Mouse (Mus musculus) mouse embryonic stem cell (cell line): ENCODE results near the gene Hectd4.
"Not testable (repeated sequence)": the region's sequence is repeated elsewhere in the genome, so short reads cannot be mapped to it uniquely, and the experiment has no call there.

Experiments used
- in situ Hi-C, 2 experiments: fragments of 300-500 bp; cut with MboI; formaldehyde crosslinking; loops; 1 replicate in 1 of 2; 3 replicates in 1 of 2; pipeline ENCODE4 v1.14.3; 2019 to 2020; ENCODE audit warnings: low sequenced_read_pairs in 2 of 2, low pct_unique_long_range_greater_than_20kb in 1 of 2, mixed read lengths in 1 of 2; ENCODE audit not compliant: unreplicated experiment in 1 of 2

Hectd4 gene

DNA sequence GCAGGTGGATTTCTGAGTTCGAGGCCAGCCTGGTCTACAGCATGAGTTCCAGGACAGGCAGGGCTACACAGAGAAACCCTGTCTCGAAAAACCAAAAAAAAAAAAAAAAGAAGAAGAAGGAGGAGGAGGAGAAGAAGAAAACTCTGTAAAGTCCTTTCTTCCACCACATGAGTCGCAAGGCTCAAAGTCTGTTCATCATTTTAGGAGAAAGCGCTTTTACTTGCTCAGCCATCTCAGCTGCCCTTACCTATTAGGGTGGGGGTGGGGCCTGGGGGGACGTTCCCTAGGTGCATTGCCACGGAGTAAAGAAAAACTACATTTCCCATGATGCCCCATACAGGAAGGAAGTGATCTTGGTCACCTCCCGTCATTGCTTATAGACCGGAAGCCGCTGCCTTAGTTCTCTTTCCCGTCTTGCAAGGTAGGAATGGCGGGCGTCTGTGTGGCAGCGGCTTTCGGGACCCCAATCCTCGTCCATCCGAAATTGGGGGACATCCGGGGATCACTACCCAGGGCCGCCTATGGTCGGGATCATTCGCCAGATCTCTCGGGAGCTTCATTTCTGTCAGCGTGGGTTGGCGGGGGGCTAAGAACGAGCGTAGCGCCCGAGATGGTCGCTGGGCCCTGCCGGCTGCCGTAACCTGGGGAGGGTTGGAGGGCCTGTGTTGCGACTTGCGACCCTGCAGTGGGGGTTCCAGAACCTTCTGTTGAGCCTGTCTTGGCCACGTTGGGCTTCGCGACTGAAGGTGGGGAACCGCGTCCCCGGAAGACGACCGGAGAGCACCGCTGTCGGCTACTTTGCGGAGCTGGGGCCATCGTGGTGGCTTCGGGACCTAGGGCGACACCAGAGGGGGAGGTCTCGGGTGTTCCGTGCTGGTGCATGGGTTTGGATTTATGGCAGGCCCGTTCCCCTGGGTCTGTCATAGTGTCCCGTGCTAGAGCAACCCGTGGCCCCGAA lies 15.6 kb upstream of the Hectd4 start, which contains the start of gene Rpl6:
Rpl6 (plus strand) TSS at position 350 of the 958 bp plus-strand sequence.
- in situ Hi-C loops, result no loop called here

DNA sequence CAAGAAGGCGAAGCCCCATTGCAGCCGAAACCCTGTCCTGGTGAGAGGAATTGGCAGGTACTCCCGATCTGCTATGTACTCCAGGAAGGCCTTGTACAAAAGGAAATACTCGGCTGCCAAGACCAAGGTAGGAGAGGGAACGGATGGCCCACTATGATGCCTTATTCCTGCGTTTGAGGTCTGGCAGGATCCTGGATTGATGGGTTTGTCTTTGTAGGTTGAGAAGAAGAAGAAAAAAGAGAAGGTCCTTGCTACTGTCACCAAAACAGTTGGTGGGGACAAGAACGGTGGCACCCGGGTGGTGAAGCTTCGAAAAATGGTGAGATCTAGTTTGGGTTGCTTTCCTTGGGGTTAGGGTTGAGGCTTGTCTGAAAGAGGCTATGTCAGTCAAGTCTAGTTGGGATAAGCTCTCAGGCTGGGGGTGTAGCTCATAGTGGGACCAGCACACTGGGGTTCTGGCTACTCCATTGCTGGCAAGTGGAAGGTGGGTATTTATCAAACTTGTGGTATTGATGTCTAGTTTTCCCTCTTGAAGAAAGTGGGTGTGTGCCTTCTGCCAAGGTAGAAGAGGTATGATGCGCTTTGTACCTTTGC lies 14.4 kb upstream of the Hectd4 start:
- in situ Hi-C loops, result not testable (repeated sequence)

DNA sequence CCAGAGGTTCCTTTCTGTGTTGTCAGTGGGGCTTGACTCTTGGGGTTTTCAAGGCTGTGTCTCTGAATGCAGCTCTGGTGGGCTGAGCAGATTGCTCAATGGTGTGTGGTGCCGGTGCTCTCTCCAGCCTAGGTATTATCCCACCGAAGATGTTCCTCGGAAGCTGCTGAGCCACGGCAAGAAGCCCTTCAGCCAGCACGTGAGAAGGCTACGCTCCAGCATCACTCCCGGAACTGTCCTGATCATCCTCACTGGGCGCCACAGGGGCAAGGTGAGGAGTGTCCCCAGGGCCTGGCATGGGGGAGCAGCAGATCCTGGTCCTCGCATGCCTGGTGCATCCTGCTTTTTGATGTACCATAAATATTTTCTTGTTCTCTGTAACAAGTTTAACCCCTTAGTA lies 13.5 kb upstream of the Hectd4 start:
- in situ Hi-C loops, result no loop called here

DNA sequence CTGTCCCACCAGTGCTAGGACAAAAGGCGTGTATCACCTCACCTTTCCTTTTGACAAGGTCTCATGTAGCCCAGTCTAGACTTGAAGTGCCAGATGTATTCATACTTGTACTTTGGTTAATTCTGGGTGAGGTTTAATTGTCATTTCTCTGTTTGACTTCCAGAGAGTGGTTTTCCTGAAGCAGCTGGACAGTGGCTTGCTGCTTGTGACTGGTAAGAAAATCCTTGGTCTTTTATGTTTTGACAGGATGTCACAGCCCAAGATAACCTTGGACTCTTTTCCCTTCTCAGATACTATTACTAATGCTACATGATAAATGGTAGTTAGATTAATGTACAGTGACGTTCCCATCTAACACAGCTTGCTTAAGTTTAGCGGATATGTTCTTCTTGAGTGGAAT lies 13.0 kb upstream of the Hectd4 start:
- in situ Hi-C loops, result no loop called here

DNA sequence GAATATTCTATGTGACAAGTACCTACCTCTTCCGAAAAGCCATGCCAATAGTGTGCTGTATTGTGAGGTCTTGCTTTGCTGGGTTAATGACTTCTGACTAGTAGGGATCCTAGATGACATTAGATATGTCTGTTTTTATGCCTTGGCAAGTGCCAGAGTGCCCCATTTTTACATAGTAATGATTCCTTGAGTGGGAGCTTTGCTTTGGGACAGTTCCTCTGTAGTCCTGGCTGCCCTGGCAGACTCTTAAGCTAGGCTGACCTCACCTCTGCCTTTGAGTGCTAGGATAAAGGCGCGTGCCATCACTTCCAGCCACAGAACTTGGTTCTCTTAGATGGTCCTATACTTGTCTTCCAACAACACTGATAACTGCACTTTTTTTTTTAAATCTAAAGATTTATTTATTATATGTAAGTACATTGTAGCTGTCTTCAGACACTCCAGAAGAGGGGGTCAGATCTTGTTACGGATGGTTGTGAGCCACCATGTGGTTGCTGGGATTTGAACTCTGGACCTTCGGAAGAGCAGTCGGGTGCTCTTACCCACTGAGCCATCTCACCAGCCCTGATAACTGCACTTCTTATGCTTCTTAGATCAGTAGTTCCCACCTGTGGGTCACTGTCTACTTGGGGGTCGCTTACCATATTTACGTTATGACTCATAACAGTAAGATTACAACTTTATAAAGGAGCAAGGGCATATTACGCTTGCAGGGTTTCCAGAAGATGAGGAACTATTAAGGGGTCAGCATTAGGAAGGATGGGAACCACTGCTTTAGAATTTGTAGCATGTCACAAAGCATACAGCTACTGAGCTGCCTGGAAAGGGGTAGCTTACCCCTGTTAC lies 10.0 kb upstream of the Hectd4 start:
- in situ Hi-C loops, result loop anchor here in 1 of 2 experiments (10.0 kb wide), 1 partner anchor 165 kb away; no protein-coding TSS in a partner anchor

DNA sequence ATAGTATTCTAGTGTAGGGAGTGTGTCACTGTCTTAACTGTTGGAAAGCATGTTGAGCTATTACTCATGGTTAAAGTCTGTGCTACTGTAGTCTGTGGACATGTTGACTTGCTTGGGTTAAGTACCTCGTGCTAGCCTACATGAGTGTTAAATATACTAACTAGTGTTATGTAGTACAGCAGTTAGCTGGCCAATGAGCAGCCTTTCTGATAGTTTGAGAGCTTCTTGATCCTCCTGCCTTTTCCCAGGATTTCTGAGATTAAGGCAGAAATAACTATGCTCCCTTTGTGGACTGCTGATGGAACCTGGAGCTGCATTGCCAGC lies 9.5 kb upstream of the Hectd4 start:
- in situ Hi-C loops, result loop anchor here in 1 of 2 experiments (10.0 kb wide), 1 partner anchor 164 kb away; no protein-coding TSS in a partner anchor

DNA sequence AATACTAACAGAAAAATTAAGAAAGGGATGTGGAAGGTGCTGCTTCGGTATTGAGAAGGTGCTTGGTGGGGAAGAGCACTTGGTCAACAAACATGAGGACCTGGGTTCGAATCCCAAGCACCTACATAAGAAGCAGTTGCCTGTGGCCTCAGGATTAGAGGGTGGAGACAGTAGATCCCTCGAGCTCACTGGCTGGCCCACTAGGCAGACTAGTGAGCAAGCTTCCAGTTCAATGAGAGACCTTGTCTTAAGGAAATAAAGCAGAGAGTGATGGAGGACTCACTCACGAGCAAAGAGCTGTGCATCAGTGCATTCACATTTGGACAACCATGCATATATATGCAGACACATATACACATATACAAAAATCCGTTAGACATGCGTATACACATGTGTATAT lies 7.9 kb upstream of the Hectd4 start:
- in situ Hi-C loops, result loop anchor here in 1 of 2 experiments (10.0 kb wide), 1 partner anchor 163 kb away; no protein-coding TSS in a partner anchor

DNA sequence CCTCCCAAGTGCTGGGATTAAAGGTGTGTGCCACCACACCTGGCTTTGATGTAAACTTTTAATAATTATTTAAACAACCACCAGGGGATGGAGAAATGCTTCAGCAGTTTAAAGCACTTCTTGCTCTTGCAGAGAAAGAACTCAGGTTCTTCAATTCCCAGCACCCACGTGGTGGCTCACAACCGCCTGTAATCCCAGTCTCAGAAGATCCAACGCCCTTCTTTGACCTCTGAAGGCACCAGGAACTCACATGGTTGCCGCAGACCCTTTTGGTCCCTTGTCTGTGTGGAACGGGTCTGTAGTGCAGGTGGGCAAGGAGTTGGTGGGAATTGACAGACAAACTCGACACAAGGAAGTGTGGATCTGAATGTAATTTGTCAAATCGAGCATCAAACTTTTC lies 5.3 kb upstream of the Hectd4 start:
- in situ Hi-C loops, result loop anchor here (5.0 to 10.0 kb wide), 2 partner anchors 160 to 163 kb away; no protein-coding TSS in a partner anchor

DNA sequence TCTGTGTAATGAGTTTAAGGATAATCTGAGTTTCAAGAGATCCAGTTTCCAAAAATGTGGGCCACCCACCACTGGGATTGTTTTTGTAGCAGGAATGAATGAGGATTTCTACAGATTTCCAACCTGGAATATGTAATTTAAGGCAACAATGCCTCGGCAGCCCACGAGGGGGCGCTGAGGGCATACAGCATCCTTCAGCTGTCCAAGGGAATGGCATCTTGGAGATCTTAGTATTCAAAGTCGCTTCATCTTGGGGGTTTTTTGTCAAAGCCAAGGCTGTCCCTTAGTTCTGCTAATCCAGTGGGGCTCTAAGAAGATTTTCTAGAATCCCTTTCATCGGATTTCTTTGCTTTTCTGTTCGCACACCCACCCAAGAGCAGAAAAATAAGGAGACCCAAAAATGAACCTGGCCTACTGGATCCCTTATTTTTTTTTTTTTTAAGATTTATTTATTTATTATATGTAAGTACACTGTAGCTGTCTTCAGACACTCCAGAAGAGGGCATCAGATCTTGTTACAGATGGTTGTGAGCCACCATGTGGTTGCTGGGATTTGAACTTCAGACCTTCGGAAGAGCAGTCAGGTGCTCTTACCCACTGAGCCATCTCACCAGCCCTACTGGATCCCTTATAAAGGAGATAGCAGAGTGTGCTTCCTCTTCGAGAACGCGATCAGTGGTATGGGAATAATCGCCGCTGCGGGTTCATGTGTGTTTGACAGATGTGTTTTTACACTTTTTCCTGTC lies 4.5 kb upstream of the Hectd4 start:
- in situ Hi-C loops, result loop anchor here (5.0 to 10.0 kb wide), 2 partner anchors 159 to 162 kb away; no protein-coding TSS in a partner anchor

DNA sequence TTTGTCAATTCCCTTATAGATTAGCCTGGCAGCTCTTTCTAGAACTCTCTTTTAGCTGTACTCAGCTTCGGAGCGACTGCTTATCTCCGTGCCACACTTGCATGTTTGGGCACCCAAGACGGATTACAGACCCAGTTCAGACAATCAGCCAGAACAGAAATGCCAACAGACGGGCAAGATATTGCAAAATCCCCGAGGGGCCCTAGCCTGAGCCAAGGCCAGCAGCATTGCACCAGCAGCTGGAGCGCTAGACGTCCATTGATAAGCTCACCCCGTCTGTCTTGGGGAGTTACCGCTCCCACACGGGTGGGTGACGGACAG lies 3.9 kb upstream of the Hectd4 start:
- in situ Hi-C loops, result loop anchor here (5.0 to 10.0 kb wide), 2 partner anchors 159 to 161 kb away; no protein-coding TSS in a partner anchor

DNA sequence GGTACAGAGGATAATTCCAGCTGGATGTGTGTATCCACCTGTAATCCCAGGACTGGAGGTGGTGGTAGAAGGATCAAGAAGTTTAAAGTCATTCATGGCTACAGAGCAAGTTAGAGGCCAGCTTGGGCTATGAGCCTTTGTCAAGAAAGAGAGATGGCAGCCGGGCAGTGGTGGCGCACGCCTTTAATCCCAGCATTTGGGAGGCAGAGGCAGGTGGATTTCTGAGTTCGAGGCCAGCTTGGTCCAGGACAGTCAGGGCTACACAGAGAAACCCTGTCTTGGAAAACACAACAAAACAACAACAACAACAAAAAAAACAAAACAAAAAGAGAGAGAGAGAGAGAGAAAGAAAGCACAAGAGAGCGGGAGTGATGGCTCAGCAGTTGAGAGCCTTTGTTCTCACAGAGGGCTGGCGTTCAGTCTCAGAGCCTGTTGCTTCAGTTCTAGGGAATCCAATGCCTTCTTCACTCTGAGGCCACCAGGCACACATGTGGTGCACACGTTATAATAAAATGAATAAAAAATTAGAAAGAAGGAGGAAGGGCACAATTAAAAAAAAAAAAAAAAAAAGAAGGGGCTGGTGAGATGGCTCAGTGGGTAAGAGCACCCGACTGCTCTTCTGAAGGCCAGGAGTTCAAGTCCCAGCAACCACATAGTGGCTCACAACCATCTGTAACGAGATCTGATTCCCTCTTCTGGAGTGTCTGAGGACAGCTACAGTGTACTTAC lies 3.3 kb upstream of the Hectd4 start:
- in situ Hi-C loops, result loop anchor here (5.0 to 10.0 kb wide), 2 partner anchors 158 to 161 kb away; no protein-coding TSS in a partner anchor

DNA sequence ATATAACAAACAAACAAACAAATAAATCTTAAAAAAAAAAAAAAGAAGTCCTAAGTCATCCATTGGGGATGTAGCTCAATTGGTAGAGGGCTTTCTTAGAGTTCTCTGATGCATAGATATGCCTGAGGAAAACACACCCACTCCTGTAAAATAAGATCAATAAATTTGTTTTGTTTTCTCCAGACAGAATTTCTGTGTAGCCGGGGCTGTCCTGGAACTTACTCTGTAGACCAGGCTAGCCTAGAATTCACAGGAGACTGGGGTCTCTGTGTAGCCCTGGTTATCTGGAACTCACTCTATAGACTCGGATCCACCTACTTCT lies 2.7 kb upstream of the Hectd4 start:
- in situ Hi-C loops, result loop anchor here (5.0 to 10.0 kb wide), 2 partner anchors 158 to 160 kb away; no protein-coding TSS in a partner anchor

DNA sequence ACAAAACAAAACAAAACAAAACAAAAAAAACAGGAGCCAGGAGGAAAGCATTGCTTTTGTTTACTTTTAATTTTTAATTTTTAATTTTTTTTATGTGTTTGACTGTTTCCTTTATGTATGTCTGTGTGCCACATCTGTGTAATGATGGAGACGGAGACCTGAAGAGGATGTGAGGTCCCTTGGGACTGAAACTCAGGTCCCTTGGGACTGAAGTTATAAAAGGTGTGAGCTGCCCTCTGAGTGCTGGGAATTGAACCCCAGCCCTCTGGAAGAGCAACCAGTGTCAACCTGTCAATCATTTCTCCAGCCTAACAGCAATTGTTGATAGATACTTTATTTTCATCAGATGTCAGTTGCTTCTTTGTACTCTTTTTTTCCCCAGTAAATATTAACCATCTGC lies 829 bp upstream of the Hectd4 start:
- in situ Hi-C loops, result loop anchor here (5.0 to 10.0 kb wide), 2 partner anchors 156 to 158 kb away; no protein-coding TSS in a partner anchor

DNA sequence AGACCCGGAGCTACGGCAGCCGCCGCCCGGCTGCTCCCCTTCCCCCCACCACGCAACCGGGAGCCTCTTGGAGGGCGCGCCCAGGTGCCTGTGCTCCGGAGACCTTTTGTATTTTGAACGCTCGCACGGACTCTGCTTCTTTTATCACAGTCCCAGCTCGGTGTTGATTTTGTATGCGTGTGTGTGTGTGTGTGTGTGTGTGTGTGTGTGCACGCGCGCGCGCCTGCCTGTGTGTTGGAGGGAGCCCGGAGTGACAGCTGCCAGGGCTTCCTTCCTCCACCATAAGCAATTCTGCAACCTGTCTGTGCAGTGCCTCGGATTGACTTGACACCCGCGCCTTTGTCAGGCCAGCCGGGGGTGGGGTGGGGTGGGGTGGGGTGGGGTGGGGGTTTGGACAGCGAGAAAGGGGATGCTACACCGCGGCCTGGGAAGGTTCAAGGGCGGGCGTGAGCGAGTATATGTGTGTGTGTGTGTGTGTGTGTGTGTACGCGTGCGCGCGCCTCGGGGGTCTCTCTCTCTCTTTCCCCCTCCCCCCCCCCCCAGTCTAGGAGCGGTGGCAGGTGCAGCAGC lies 798 bp downstream of the Hectd4 start:
- in situ Hi-C loops, result no loop called here

DNA sequence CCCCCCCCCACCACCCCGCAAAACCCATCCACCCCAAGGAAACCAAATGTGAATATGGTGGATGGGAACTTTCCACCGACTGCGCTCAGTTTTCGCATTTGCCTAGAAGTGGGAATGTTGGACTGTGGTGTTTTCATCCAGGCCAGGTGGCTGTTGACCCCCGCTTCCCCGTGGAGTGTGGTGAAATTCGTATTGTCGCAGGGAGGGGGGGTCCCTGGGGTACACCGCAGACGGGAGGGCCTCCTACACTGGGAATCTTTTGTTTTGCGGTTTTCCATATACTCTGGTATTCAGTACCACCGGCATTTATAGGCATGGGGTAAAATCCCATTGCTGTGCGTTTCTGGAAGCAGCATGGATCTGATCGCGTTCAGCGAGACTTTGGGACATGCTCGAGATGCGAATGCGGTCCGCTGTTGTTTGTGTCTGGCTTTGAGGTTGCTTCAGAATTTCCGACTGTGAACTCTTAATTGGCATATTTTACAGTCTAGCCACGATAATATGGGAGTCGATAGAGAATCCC lies 1.4 kb downstream of the Hectd4 start:
- in situ Hi-C loops, result no loop called here

DNA sequence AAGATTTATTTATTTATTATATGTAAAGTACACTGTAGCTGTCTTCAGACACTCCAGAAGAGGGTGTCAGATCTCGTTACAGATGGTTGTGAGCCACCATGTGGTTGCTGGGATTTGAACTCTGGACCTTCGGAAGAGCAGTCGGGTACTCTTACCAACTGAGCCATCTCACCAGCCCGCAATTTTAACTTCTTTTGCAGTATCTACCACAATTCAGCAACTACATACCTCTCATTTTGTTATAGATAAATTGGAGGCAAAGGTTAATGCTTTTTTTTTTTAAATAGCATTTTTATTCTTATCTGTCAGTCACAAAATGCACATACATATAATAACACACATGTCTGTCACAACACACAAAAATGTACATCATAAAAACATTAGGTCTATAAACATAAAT lies 4.0 kb downstream of the Hectd4 start:
- in situ Hi-C loops, result not testable (repeated sequence)

DNA sequence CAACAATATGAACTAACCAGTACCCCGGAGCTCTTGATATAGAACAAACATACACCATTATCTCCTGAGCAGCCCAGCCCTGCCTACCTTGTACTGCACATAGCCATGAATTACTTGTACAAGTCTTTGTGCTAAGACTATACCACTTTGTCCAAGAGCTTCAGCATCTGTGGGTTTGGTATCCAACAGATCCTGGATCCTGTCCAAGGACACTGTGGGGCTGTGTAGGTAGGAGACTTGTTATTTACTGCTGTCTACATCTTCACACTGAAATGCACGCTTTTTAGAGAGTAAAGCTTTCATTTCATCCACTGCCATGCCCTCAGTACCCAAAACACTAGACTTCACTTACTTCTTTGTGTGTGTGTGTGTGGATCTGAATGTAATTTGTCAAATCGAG lies 4.8 kb downstream of the Hectd4 start:
- in situ Hi-C loops, result no loop called here
